Mouse (Mus musculus): ENCODE measurements around the gene Foxa1.

- no peak for TF ChIP-seq CTCF (IDR thresholded peaks at IDR 0.05; ENCODE audit: extremely low read depth, insufficient read depth, low read length)
- TF ChIP-seq POLR2A (IDR thresholded peaks at IDR 0.05; ENCODE audit: extremely low read depth, insufficient read depth, low read length), result no peak
Observed at GRCm38 (mm10) chr12:57528335-57528734, 18.4 kb downstream of the Foxa1 start.

Data from cortical plate, adult 2 months (tissue).